Mouse (Mus musculus) olfactory bulb, adult 2 months (tissue): ENCODE measurements around the gene Zcchc10.

Source experiments
- CTCF ChIP-seq: fragments of 200-500 bp; IDR thresholded peaks from 2 replicates; pipeline ENCODE4 v1.5.1; 2012; ENCODE audit warnings: low read depth, mild to moderate bottlenecking, low read length, moderate library complexity; ENCODE audit not compliant: insufficient read depth
- POLR2A ChIP-seq: fragments of 200-500 bp; IDR thresholded peaks from 2 replicates; pipeline ENCODE4 v1.6.1; 2012; ENCODE audit warnings: mild to moderate bottlenecking, low read depth, low read length, moderate library complexity; ENCODE audit not compliant: insufficient read depth

DNA sequence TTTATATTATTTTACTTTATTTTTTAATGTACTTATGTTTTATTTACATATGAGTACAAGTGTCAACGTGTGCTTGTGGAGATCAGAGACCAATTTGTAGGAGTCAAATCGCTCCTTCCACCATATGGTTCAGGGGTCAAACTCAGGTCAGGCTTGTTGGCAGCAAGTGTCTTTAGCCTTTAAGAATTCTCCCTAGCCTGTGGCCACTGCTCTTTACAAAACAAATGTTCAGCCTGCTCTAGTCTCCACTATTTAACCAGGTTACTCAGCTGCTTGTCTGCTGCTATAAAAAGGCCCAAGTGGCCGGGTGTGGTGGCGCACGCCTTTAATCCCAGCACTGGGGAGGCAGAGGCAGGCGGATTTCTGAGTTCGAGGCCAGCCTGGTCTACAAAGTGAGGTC, 6.4 kb upstream of the Zcchc10 start:
- TF ChIP-seq CTCF = no peak
- TF ChIP-seq POLR2A = no peak
